Mouse (Mus musculus) adrenal gland, postnatal 4 days (tissue): ENCODE results near the gene Olfr47. TPM values are rescaled to one million over a fixed set of nuclear protein-coding genes. Genes with fewer than 3 reads are reported as not detected.

Source experiments
- total RNA-seq, 2 experiments: library from RNA; stranded (reverse); gene quantifications; 2 replicates each; pipeline ENCODE4 v1.2.3; 2021

Gene Olfr47
- total RNA-seq, 2 experiments from 2014 or later, result not detected

Other genes with a start within 250 kb of the Olfr47 start
- not detected for gene Olfr441, start 125.2 kb upstream of the Olfr47 start, total RNA-seq
- not detected for gene Olfr237-ps1, start 85.0 kb upstream of the Olfr47 start, total RNA-seq
- not detected for gene Olfr437, start 68.2 kb upstream of the Olfr47 start, total RNA-seq
- gene Olfr13, start 59.4 kb upstream of the Olfr47 start, total RNA-seq, result not detected
- gene Olfr435, start 34.4 kb upstream of the Olfr47 start, total RNA-seq, result not detected
- not detected for gene Olfr434, start 18.5 kb upstream of the Olfr47 start, total RNA-seq
- gene Arhgef5, start 34.1 kb downstream of the Olfr47 start, total RNA-seq, result 10 to 100 TPM; 17.1 to 22.2 TPM
- under 1 TPM in 1 of 2 experiments, not detected in 1; 0.34 TPM for gene Nobox, start 78.0 kb downstream of the Olfr47 start, total RNA-seq